Mouse (Mus musculus) Patski (cell line): ENCODE data around the gene Wnt7b. TPM values are rescaled to one million over a fixed set of nuclear protein-coding genes. Genes with fewer than 3 reads are reported as not detected.

Experiments
- ATAC-seq: fragments of 100-300 bp; one replicate; pipeline ENCODE4 v1.8.0; 2021
- CTCF ChIA-PET: fragments of 350-600 bp; sonication (Branson Sonifier 250); formaldehyde crosslinking; loops from one replicate; lab custom pipeline; 2022; ENCODE audit warnings: inconsistent platforms; lab: Charles Lee
- POLR2A ChIA-PET: fragments of 350-600 bp; sonication (Branson Sonifier 250); formaldehyde crosslinking; loops from one replicate; lab custom pipeline; 2022; ENCODE audit warnings: antibody characterized with exemption, inconsistent platforms; lab: Charles Lee
- DNase-seq: peaks from one replicate; pipeline ENCODE4 v3.0.0-alpha.2; 2011; ENCODE audit warnings: low read depth, low spot score
- H3K27me3 ChIP-seq: fragments of 371-371 bp; one replicate; pipeline ENCODE4 v1.5.1; 2021
- CTCF ChIP-seq: fragments of 100-300 bp; IDR thresholded peaks from one replicate; pipeline ENCODE4 v1.5.1; 2021
- in situ Hi-C: fragments of 300-500 bp; cut with MboI; formaldehyde crosslinking; loops from 3 replicates; pipeline ENCODE4 v1.11.1; 2018; ENCODE audit warnings: low pct_unique_long_range_greater_than_20kb, mixed read lengths
- polyA plus RNA-seq: library from polyadenylated mRNA; unstranded; gene quantifications from one replicate; pipeline ENCODE4 v1.2.3, GENCODE M21; 2021

The Wnt7b gene
- polyA plus RNA-seq, 1 experiment from 2014 or later = 133 TPM

GRCm38 (mm10) chr15:85583504-85583903 lies 1.2 kb upstream of the Wnt7b start:
- no peaks in the 10 kb centered on the region for H3K27me3 ChIP-seq
- in situ Hi-C loops = loop anchor here (5.0 kb wide), 5 partner anchors 106 to 431 kb away; no protein-coding TSS in a partner anchor
- ATAC-seq (no peak), DNase-seq (no peak)
- TF ChIP-seq CTCF = no peak
- POLR2A ChIA-PET = interaction anchor here (1.3 kb wide), 1 partner anchor 104 kb away, joined by 4 read pairs; no protein-coding TSS in a partner anchor
- CTCF ChIA-PET = interaction anchor here (0.7 to 3.2 kb wide), 14 partner anchors 13 to 436 kb away, joined by 3 to 26 read pairs (median 4); no protein-coding TSS in a partner anchor

GRCm38 (mm10) chr15:85583024-85583423 lies 751 bp upstream of the Wnt7b start:
- ChIA-PET POLR2A (interaction anchor here (1.3 kb wide), 1 partner anchor 103 kb away, joined by 4 read pairs; no protein-coding TSS in a partner anchor), CTCF (interaction anchor here (0.8 to 3.2 kb wide), 15 partner anchors 13 to 436 kb away, joined by 3 to 26 read pairs (median 4); no protein-coding TSS in a partner anchor)
- ATAC-seq (peak; percentile 49), DNase-seq (no peak)
- H3K27me3 ChIP-seq = no peaks in the 10 kb centered on the region
- no peak for TF ChIP-seq CTCF
- in situ Hi-C loops = loop anchor here (5.0 kb wide), 5 partner anchors 106 to 431 kb away; no protein-coding TSS in a partner anchor

- no peaks in the 10 kb centered on the region for H3K27me3 ChIP-seq
- ATAC-seq (peak; percentile 15), DNase-seq (no peak)
- CTCF ChIA-PET = interaction anchor here (3.0 to 3.2 kb wide), 2 partner anchors 267 to 315 kb away, joined by 15 to 24 read pairs; no protein-coding TSS in a partner anchor
- POLR2A ChIA-PET = interaction anchor here (0.6 to 3.1 kb wide), 6 partner anchors 14 to 304 kb away, joined by 3 to 11 read pairs (median 4); no protein-coding TSS in a partner anchor
- no peak for TF ChIP-seq CTCF
- in situ Hi-C loops = loop anchor here (5.0 kb wide), 5 partner anchors 104 to 429 kb away; no protein-coding TSS in a partner anchor
Observed at GRCm38 (mm10) chr15:85581563-85582064, 659 bp downstream of the Wnt7b start.

- no peak for TF ChIP-seq CTCF
- CTCF ChIA-PET = interaction anchor here (1.6 to 3.2 kb wide), 2 partner anchors 58 to 266 kb away, joined by 5 to 15 read pairs; no protein-coding TSS in a partner anchor
- H3K27me3 ChIP-seq = no peaks in the 10 kb centered on the region
- in situ Hi-C loops = loop anchor here (5.0 kb wide), 5 partner anchors 104 to 429 kb away; no protein-coding TSS in a partner anchor
- ATAC-seq (no peak), DNase-seq (no peak)
- POLR2A ChIA-PET = interaction anchor here (1.1 to 3.1 kb wide), 5 partner anchors 13 to 103 kb away, joined by 3 to 11 read pairs (median 4); no protein-coding TSS in a partner anchor
Observed at GRCm38 (mm10) chr15:85580934-85581562, 1.2 kb downstream of the Wnt7b start.

- CTCF ChIA-PET = interaction anchor here (1.6 kb wide), 2 partner anchors 49 to 57 kb away, joined by 3 to 5 read pairs; no protein-coding TSS in a partner anchor
- DNase-seq (no peak), ATAC-seq (peak; percentile 19)
- no peaks in the 10 kb centered on the region for H3K27me3 ChIP-seq
- POLR2A ChIA-PET = interaction anchor here (1.5 to 3.1 kb wide), 3 partner anchors 42 to 103 kb away, joined by 4 to 11 read pairs (median 9); no protein-coding TSS in a partner anchor
- in situ Hi-C loops = loop anchor here (5.0 kb wide), 5 partner anchors 103 to 428 kb away; no protein-coding TSS in a partner anchor
- no peak for TF ChIP-seq CTCF
Observed at GRCm38 (mm10) chr15:85580483-85580882, 1.8 kb downstream of the Wnt7b start.

GRCm38 (mm10) chr15:85577583-85578460 lies 4.5 kb downstream of the Wnt7b start:
- ChIA-PET POLR2A (interaction anchor here (1.3 to 1.9 kb wide), 4 partner anchors 11 to 44 kb away, joined by 3 to 13 read pairs (median 7); no protein-coding TSS in a partner anchor), CTCF (interaction anchor here (1.0 to 1.5 kb wide), 3 partner anchors 11 to 103 kb away, joined by 3 read pairs; no protein-coding TSS in a partner anchor)
- no peak for DNase-seq
- no peaks in the 10 kb centered on the region for H3K27me3 ChIP-seq
- in situ Hi-C loops = loop anchor here (5.0 to 10.0 kb wide), 2 partner anchors 36 to 53 kb away; no protein-coding TSS in a partner anchor
- ATAC-seq = no peak
- no peak for TF ChIP-seq CTCF

GRCm38 (mm10) chr15:85576511-85577440 lies 5.5 kb downstream of the Wnt7b start:
- ChIA-PET POLR2A (interaction anchor here (1.3 to 1.9 kb wide), 3 partner anchors 37 to 43 kb away, joined by 3 to 10 read pairs (median 4); no protein-coding TSS in a partner anchor), CTCF (interaction anchor here (1.1 to 1.5 kb wide), 3 partner anchors 37 to 95 kb away, joined by 3 read pairs; no protein-coding TSS in a partner anchor)
- DNase-seq (no peak), ATAC-seq (no peak)
- in situ Hi-C loops = loop anchor here (5.0 to 10.0 kb wide), 2 partner anchors 34 to 52 kb away; no protein-coding TSS in a partner anchor
- H3K27me3 ChIP-seq = no peaks in the 10 kb centered on the region
- no peak for TF ChIP-seq CTCF

GRCm38 (mm10) chr15:85576110-85576509 lies 6.2 kb downstream of the Wnt7b start:
- ChIA-PET CTCF (interaction anchor here (1.1 to 1.5 kb wide), 3 partner anchors 36 to 95 kb away, joined by 3 read pairs; no protein-coding TSS in a partner anchor), POLR2A (interaction anchor here (1.3 to 1.9 kb wide), 2 partner anchors 37 to 39 kb away, joined by 4 to 10 read pairs; no protein-coding TSS in a partner anchor)
- H3K27me3 ChIP-seq = no peaks in the 10 kb centered on the region
- in situ Hi-C loops = loop anchor here (5.0 to 10.0 kb wide), 2 partner anchors 34 to 51 kb away; no protein-coding TSS in a partner anchor
- no peak for TF ChIP-seq CTCF
- DNase-seq (no peak), ATAC-seq (no peak)
